ENCODE assay signal across 8 mouse cellular contexts in the genomic region with DNA sequence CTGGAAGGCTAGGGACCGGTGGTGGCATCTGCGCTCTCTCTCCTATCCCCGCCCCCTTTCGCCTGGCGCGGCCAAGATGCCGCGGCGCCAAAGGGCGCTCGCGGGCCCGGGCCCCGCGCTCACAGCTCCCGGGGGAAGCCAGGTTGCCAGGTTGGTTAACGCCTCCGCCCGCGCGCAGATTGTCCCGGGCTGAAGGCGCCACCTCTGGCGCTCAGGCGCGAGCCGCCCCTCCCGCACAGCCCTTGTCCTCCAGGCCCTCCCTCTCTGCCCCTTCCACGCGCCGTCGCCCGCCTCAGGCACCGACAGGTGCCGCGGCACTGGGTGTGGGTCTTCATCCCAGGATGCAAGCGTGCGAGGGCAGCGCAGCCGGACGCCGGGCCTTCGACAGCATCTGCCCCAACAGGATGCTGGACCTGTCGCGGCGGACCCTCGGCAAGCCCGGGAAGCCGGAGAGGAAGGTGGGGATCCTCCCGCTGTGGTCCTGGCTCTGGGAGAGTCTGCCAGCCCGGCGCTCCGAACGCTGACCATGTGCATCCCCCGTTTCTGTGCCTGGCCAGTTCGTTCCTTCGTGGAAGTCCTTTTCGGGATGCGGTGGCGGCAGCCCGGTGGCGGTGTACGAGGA. TPM values are rescaled to one million over a fixed set of nuclear protein-coding genes. Genes with fewer than 3 reads are reported as not detected.
DNase-seq lines count a peak whose midpoint lies in the region; ATAC-seq lines count a peak whose summit lies in the region.

A gene (plus strand): TSS at position 315 of the 622 bp plus-strand sequence.

- H3K27ac ChIP-seq in forebrain, embryonic 11.5 days (ENCODE audit: low read depth, low read length) = no peak within 1 kb of the TSS
- H3K27ac ChIP-seq in stomach, embryonic 15.5 days = no peak within 1 kb of the TSS

- under 1% methylated on average over 63 of the region's 63 CpGs for WGBS in forebrain, embryonic 11.5 days
- under 1% methylated on average over 63 of the region's 63 CpGs for WGBS in stomach, embryonic 15.5 days

- H3K9ac ChIP-seq in forebrain, embryonic 11.5 days (ENCODE audit: low read length) = 0 out of 2 replicates have a peak within 1 kb of the TSS, but pooled peaks have one; percentile 16
- no peak within 1 kb of the TSS for H3K9ac ChIP-seq in stomach, embryonic 15.5 days

- peak within 1 kb of the TSS; percentile 36 for H3K4me3 ChIP-seq in forebrain, embryonic 11.5 days (ENCODE audit: low read depth, low read length)
- peak within 1 kb of the TSS; percentile 43 for H3K4me3 ChIP-seq in stomach, embryonic 15.5 days (replicated peaks)

- ATAC-seq in cerebellum, adult (ENCODE audit: insufficient number of reproducible peaks, low FRiP score, low TSS enrichment) = peak; percentile 21
- peak; percentile 60 for ATAC-seq in forebrain, embryonic 11.5 days (replicated peaks; ENCODE audit: low FRiP score)
- 0 out of 2 replicates have a peak, but pooled peaks have one; percentile 36 for ATAC-seq in stomach, embryonic 15.5 days (ENCODE audit: insufficient read depth, low FRiP score, low read depth)

- no peak for DNase-seq in cerebellum, adult 11-12 months
- DNase-seq in Muller cell, postnatal 12 days (ENCODE audit: inconsistent ontology term) = peak; percentile 36
- peak; percentile 75 for DNase-seq in forebrain, embryonic 11.5 days (ENCODE audit: low spot score)
- peak; percentile 10 for DNase-seq in kidney, adult 9 months
- DNase-seq in lung, postnatal 14 days = peak; percentile 16
- DNase-seq in urinary bladder, postnatal 36 days (ENCODE audit: low spot score in 2 of 2) = no peak

- H3K4me1 ChIP-seq in forebrain, embryonic 11.5 days (replicated peaks; ENCODE audit: control insufficient read depth, insufficient read depth, low read length) = peaks cover 12% of the 10 kb centered on the region
- H3K4me1 ChIP-seq in stomach, embryonic 15.5 days = peaks cover 23% of the 10 kb centered on the region

- H3K36me3 ChIP-seq in forebrain, embryonic 11.5 days (ENCODE audit: control insufficient read depth, insufficient read depth, low read length) = no peaks in the 10 kb centered on the region
- no peaks in the 10 kb centered on the region for H3K36me3 ChIP-seq in stomach, embryonic 15.5 days

- H3K4me2 ChIP-seq in forebrain, embryonic 11.5 days (ENCODE audit: low read depth, low read length, severe bottlenecking) = peak within 1 kb of the TSS; percentile 84
- H3K4me2 ChIP-seq in stomach, embryonic 15.5 days = peak within 1 kb of the TSS; percentile 91

- no peaks in the 10 kb centered on the region for H3K9me3 ChIP-seq in forebrain, embryonic 11.5 days (ENCODE audit: control insufficient read depth, low read length)
- no peaks in the 10 kb centered on the region for H3K9me3 ChIP-seq in stomach, embryonic 15.5 days

- peaks cover 90% of the 10 kb centered on the region for H3K27me3 ChIP-seq in forebrain, embryonic 11.5 days (ENCODE audit: control insufficient read depth, insufficient read depth, low read length)
- H3K27me3 ChIP-seq in stomach, embryonic 15.5 days (replicated peaks) = peaks cover 86% of the 10 kb centered on the region

RNA-seq across cellular contexts. Expression of the gene that starts here (rescaled TPM):
- 3.4 TPM in 2 replicates for polyA plus RNA-seq in forebrain, embryonic 11.5 days (2014; fragmentation: Nextera tagmentation; extraction: Ambion mirVana)
- 0.21 and 0.35 TPM in 2 replicates for polyA plus RNA-seq in stomach, embryonic 15.5 days (2015; fragmentation: Nextera tagmentation; extraction: Ambion mirVana)

Comparison
In these comparisons a context has a peak if more than half of its experiments do, and no peak if none do; other contexts are left out.
1. Peak in ATAC-seq, H3K4me3 ChIP-seq and H3K4me2 ChIP-seq in stomach, embryonic 15.5 days; RNA of the gene not detected or under 1 TPM.
2. DNase-seq: peak in Muller cell, postnatal 12 days (single experiment), forebrain, embryonic 11.5 days (single experiment), kidney, adult 9 months (single experiment) and lung, postnatal 14 days (single experiment); none in cerebellum, adult 11-12 months (single experiment) and urinary bladder, postnatal 36 days (0 of 2).
3. Peak in every context shown above with its lines, with median percentiles within 50 percentile points of each other: ATAC-seq.